Mouse (Mus musculus): ENCODE data around the gene Bcar3.

Gene Bcar3

GRCm38 (mm10) chr3:122480065-122480675 lies 186.2 kb downstream of the Bcar3 start:
- in situ Hi-C loops (cut with MboI, MseI) = no loop called here

GRCm38 (mm10) chr3:122480986-122481385 lies 187.1 kb downstream of the Bcar3 start:
- in situ Hi-C loops (cut with MboI, MseI) = no loop called here

- in situ Hi-C loops (cut with MboI, MseI) = no loop called here
Measured at GRCm38 (mm10) chr3:122481891-122482739, 188.2 kb downstream of the Bcar3 start.

GRCm38 (mm10) chr3:122483066-122483782 lies 189.3 kb downstream of the Bcar3 start:
- in situ Hi-C loops (cut with MboI, MseI) = no loop called here

GRCm38 (mm10) chr3:122483783-122484130 lies 189.8 kb downstream of the Bcar3 start:
- in situ Hi-C loops (cut with MboI, MseI) = no loop called here

GRCm38 (mm10) chr3:122484301-122484700 lies 190.4 kb downstream of the Bcar3 start:
- in situ Hi-C loops (cut with MboI, MseI) = no loop called here

GRCm38 (mm10) chr3:122485699-122486098 lies 191.8 kb downstream of the Bcar3 start:
- in situ Hi-C loops (cut with MboI, MseI) = no loop called here

- in situ Hi-C loops (cut with MboI, MseI) = no loop called here
Measured at GRCm38 (mm10) chr3:122486193-122486592, 192.3 kb downstream of the Bcar3 start.

GRCm38 (mm10) chr3:122488051-122488754 lies 194.3 kb downstream of the Bcar3 start:
- in situ Hi-C loops (cut with MboI, MseI) = no loop called here

- in situ Hi-C loops (cut with MboI, MseI) = no loop called here
Measured at GRCm38 (mm10) chr3:122490574-122490973, 196.6 kb downstream of the Bcar3 start.

GRCm38 (mm10) chr3:122492006-122492405 lies 198.1 kb downstream of the Bcar3 start:
- in situ Hi-C loops (cut with MboI, MseI) = no loop called here

- in situ Hi-C loops (cut with MboI, MseI) = no loop called here
Measured at GRCm38 (mm10) chr3:122492872-122493615, 199.1 kb downstream of the Bcar3 start.

GRCm38 (mm10) chr3:122494764-122495163 lies 200.8 kb downstream of the Bcar3 start:
- in situ Hi-C loops (cut with MboI, MseI) = no loop called here

- in situ Hi-C loops (cut with MboI, MseI) = no loop called here
Measured at GRCm38 (mm10) chr3:122497871-122498270, 203.9 kb downstream of the Bcar3 start.

GRCm38 (mm10) chr3:122498528-122498927 lies 204.6 kb downstream of the Bcar3 start:
- in situ Hi-C loops (cut with MboI, MseI) = no loop called here

- in situ Hi-C loops (cut with MboI, MseI) = no loop called here
Measured at GRCm38 (mm10) chr3:122499647-122500046, 205.7 kb downstream of the Bcar3 start.

GRCm38 (mm10) chr3:122500929-122501328 lies 207.0 kb downstream of the Bcar3 start:
- in situ Hi-C loops (cut with MboI, MseI) = no loop called here

- in situ Hi-C loops (cut with MboI, MseI) = no loop called here
Measured at GRCm38 (mm10) chr3:122506343-122506916, 212.5 kb downstream of the Bcar3 start.

- in situ Hi-C loops (cut with MboI, MseI) = no loop called here
Measured at GRCm38 (mm10) chr3:122507826-122508225, 213.9 kb downstream of the Bcar3 start.

- in situ Hi-C loops (cut with MboI, MseI) = no loop called here
Measured at GRCm38 (mm10) chr3:122509084-122509483, 215.1 kb downstream of the Bcar3 start.
